Comparison of ENCODE assay signal across 9 mouse cellular contexts in genomic region chr10:11080013-11080724, GRCm38 (mm10). TPM values are rescaled to one million over a fixed set of nuclear protein-coding genes. Genes with fewer than 3 reads are reported as not detected.
DNase-seq lines count a peak whose midpoint lies in the region; ATAC-seq and TF ChIP-seq lines count a peak whose summit lies in the region.
"Had no signal": no experiment of that assay in that cellular context is flagged by ENCODE, and none has a peak within 500 bp of the region (broad histone marks: within the 10 kb centered on the region; RNA-seq: fewer than 3 reads in every experiment).

No protein-coding gene starts in this region.

- peak overlapping the region; percentile 45; the same call in 1 of the 2 replicates for H3K9ac ChIP-seq in hindbrain, embryonic 14.5 days
- H3K9ac ChIP-seq in neural tube, embryonic 14.5 days (replicated peaks; ENCODE audit: low read depth, low read length) = peak overlapping the region; percentile 28
- no peak overlapping the region for H3K9ac ChIP-seq in intestine, postnatal 0 days (ENCODE audit: low read depth, low read length)
- H3K9ac ChIP-seq: lung, embryonic 15.5 days had no signal

- ATAC-seq in hindbrain, embryonic 14.5 days (ENCODE audit: low FRiP score) = no peak
- ATAC-seq in neural tube, embryonic 14.5 days (ENCODE audit: low read depth) = peak; percentile 22; the same call in 1 of the 2 replicates
- no peak for ATAC-seq in intestine, postnatal 0 days

- 9% methylated on average over 33 of the region's 33 CpGs for WGBS in hindbrain, embryonic 14.5 days
- WGBS in neural tube, embryonic 14.5 days = 6% methylated on average over 33 of the region's 33 CpGs
- WGBS in intestine, postnatal 0 days = 13% methylated on average over 33 of the region's 33 CpGs

- H3K36me3 ChIP-seq in hindbrain, embryonic 14.5 days (replicated peaks; ENCODE audit: control insufficient read depth, insufficient read depth) = no peaks in the 10 kb centered on the region
- no peaks in the 10 kb centered on the region for H3K36me3 ChIP-seq in neural tube, embryonic 14.5 days (ENCODE audit: control insufficient read depth, insufficient read depth, low read length)
- H3K36me3 ChIP-seq in intestine, postnatal 0 days (ENCODE audit: control insufficient read depth, insufficient read depth) = no peaks in the 10 kb centered on the region
- H3K36me3 ChIP-seq: lung, embryonic 15.5 days had no signal

- TF ChIP-seq CTCF in intestine, postnatal 0 days (IDR thresholded peaks at IDR 0.05; ENCODE audit: low read depth) = no peak

- H3K27ac ChIP-seq in hindbrain, embryonic 14.5 days = no peak overlapping the region
- no peak overlapping the region for H3K27ac ChIP-seq in neural tube, embryonic 14.5 days (ENCODE audit: low read depth, low read length)
- H3K27ac ChIP-seq in intestine, postnatal 0 days (ENCODE audit: low read depth, low read length) = no peak overlapping the region
- H3K27ac ChIP-seq: lung, embryonic 15.5 days had no signal

- peaks cover 29% of the 10 kb centered on the region for H3K27me3 ChIP-seq in hindbrain, embryonic 14.5 days (ENCODE audit: control insufficient read depth, insufficient read depth, low read length)
- H3K27me3 ChIP-seq in neural tube, embryonic 14.5 days (ENCODE audit: control insufficient read depth, insufficient read depth, low read length) = peaks cover 10% of the 10 kb centered on the region
- peaks cover 33% of the 10 kb centered on the region for H3K27me3 ChIP-seq in intestine, postnatal 0 days (replicated peaks; ENCODE audit: control insufficient read depth, insufficient read depth, low read length)

- H3K9me3 ChIP-seq in hindbrain, embryonic 14.5 days (ENCODE audit: control insufficient read depth, low read length) = no peaks in the 10 kb centered on the region
- H3K9me3 ChIP-seq in neural tube, embryonic 14.5 days (ENCODE audit: control insufficient read depth, low read length) = no peaks in the 10 kb centered on the region
- H3K9me3 ChIP-seq in intestine, postnatal 0 days (ENCODE audit: control insufficient read depth) = no peaks in the 10 kb centered on the region
- H3K9me3 ChIP-seq: lung, embryonic 15.5 days had no signal

- DNase-seq in embryo, embryonic 11 days = peak; percentile 19
- no peak for DNase-seq in embryo, embryonic 10.5 days (ENCODE audit: low spot score)
- peak; percentile 66 to 69 for DNase-seq in cerebellum, postnatal 14 days
- no peak for DNase-seq in hindbrain, embryonic 14.5 days (ENCODE audit: low spot score)
- DNase-seq in thymus, postnatal 14 days = no peak
- DNase-seq in heart, adult 11 months = no peak

- peak overlapping the region; percentile 57 for H3K4me2 ChIP-seq in hindbrain, embryonic 14.5 days (replicated peaks)
- peak overlapping the region; percentile 67 for H3K4me2 ChIP-seq in neural tube, embryonic 14.5 days (ENCODE audit: low read depth, low read length)
- no peak overlapping the region for H3K4me2 ChIP-seq in intestine, postnatal 0 days (replicated peaks; ENCODE audit: low read depth)
- H3K4me2 ChIP-seq: lung, embryonic 15.5 days had no signal

- peak overlapping the region; percentile 36 for H3K4me3 ChIP-seq in hindbrain, embryonic 14.5 days (replicated peaks; ENCODE audit: low read length)
- peak overlapping the region; percentile 43 for H3K4me3 ChIP-seq in neural tube, embryonic 14.5 days (ENCODE audit: low read depth, low read length)
- no peak overlapping the region for H3K4me3 ChIP-seq in intestine, postnatal 0 days (ENCODE audit: low read depth, low read length)
- H3K4me3 ChIP-seq: lung, embryonic 15.5 days had no signal

- 0 out of 2 replicates have a peak, but pooled peaks cover 10% of the 10 kb centered on the region for H3K4me1 ChIP-seq in hindbrain, embryonic 14.5 days (replicated peaks; ENCODE audit: control insufficient read depth, insufficient read depth, low read length)
- no peaks in the 10 kb centered on the region for H3K4me1 ChIP-seq in neural tube, embryonic 14.5 days (ENCODE audit: control insufficient read depth, insufficient read depth, low read length)
- no peaks in the 10 kb centered on the region for H3K4me1 ChIP-seq in intestine, postnatal 0 days (replicated peaks; ENCODE audit: control insufficient read depth, insufficient read depth, low read length)
- H3K4me1 ChIP-seq: lung, embryonic 15.5 days had no signal

RNA-seq across cellular contexts. Expression of gene Grm1, which starts 2.0 kb away (rescaled TPM):
- 5.1 and 6.1 TPM in 2 replicates for polyA plus RNA-seq in hindbrain, embryonic 14.5 days (2014; fragmentation: Nextera tagmentation; extraction: Ambion mirVana)
- polyA plus RNA-seq in neural tube, embryonic 14.5 days (2014; fragmentation: Nextera tagmentation; extraction: Ambion mirVana) = 2.5 and 4.5 TPM in 2 replicates
- polyA plus RNA-seq in intestine, postnatal 0 days (2015; fragmentation: Nextera tagmentation; extraction: Ambion mirVana) = not detected in 2 replicates
- polyA plus RNA-seq: lung, embryonic 15.5 days had no signal

Comparison
In these comparisons a context has a peak if more than half of its experiments do, and no peak if none do; other contexts are left out.
1. DNase-seq: peak in embryo, embryonic 11 days (single experiment) and cerebellum, postnatal 14 days (2 of 2); none in embryo, embryonic 10.5 days (single experiment), hindbrain, embryonic 14.5 days (single experiment), thymus, postnatal 14 days (single experiment) and heart, adult 11 months (single experiment).